Mouse (Mus musculus): ENCODE measurements around the gene Syt1.

Gene Syt1

DNA sequence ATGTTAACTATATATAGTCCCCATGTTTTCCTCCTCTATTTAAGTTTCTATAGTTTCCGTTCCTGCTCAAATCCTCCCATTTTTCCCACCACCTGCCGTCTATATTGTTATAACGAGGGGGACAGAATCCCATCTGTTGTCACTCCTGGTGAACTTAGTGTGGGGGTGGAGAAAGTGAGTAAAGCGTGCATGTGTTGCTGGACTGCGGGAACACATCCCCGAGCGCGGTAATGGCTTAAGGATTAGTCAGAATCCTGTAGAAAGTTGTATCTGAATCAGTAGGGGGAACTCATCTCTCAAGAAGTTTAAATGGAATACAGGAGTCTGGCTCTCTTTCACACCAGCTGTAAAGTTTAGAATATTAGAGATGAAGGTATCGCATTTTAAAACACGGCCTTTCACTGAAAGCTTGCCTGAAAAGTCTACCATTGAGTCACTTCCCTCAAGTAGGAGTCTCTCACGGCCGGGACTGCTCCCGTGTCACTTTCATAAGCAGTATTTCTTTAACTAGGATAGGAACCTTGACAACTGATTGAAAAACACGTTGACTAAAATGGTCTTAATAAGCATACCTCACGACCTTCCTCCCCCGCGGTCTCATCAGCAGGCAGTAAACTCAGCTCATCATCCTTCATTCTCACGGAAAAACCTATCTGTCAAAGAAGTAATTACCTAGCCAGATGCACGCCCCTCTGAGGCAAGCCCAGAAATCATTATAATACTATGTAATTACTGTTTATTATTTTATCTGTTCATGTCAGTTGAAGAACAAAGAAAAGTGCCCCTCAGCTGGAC lies 451.8 kb downstream of the Syt1 start:
- TF ChIP-seq GATA4 (IDR thresholded peaks at IDR 0.05; ENCODE audit: insufficient replicate concordance, low read length) = no peak

DNA sequence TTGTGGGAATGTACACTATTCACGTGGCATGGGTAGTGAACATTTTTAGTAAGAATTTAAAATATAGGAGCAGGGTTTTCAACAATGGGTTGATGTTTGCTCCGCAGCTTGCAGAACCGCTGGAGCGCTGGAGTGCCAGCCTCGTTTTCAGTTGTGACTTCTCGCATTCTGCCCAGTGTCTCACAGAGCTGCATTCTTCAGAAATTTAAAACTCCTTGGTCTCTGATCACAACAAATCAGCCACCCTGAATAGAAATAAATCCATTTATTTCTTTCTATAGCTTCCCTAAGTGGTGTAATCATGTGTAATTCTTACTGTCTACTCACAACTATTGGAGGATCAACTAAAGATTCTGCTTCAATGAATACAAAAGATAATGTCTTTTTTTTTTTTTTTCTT lies 458.2 kb downstream of the Syt1 start:
- TF ChIP-seq GATA4 (IDR thresholded peaks at IDR 0.05; ENCODE audit: insufficient replicate concordance, low read length) = no peak

DNA sequence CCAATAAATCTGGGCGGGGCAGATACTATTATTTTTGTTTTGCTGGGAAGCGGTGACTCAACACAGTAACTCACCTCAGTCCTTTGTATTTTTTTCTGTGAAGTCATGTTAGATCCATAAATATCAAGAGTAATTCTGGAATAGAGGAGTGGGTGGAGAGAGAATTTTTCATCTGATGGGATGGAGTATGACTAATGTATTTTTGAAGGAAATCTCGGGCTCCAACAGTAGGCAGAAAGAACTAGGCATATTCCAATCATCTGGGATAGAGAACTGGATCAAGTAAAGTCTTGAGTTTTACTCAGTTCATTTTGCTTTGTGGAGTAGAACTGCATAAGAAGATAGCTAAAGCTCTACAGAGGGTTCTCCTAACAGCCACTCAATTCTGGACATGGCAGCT lies 465.1 kb downstream of the Syt1 start:
- no peak for TF ChIP-seq GATA4 (IDR thresholded peaks at IDR 0.05; ENCODE audit: insufficient replicate concordance, low read length)

DNA sequence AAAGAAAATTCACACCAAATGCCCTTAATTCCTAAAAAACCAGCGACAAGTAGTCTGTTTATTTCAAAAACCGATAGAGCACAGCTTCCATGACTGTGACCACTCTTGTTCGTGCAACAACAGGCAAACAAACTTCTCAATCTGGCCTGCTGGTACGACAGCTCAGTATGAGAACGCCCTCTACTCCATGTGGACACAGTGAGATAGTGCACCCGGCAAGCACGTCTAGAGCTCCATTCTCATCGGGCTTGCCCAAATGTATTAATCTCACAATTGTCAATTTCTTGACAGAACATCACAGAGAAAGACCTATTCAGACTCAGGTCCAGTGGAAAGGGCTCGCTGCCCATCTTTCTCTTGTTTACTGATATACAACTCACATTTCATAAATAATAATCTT lies 469.2 kb downstream of the Syt1 start:
- no peak for TF ChIP-seq GATA4 (IDR thresholded peaks at IDR 0.05; ENCODE audit: insufficient replicate concordance, low read length)

DNA sequence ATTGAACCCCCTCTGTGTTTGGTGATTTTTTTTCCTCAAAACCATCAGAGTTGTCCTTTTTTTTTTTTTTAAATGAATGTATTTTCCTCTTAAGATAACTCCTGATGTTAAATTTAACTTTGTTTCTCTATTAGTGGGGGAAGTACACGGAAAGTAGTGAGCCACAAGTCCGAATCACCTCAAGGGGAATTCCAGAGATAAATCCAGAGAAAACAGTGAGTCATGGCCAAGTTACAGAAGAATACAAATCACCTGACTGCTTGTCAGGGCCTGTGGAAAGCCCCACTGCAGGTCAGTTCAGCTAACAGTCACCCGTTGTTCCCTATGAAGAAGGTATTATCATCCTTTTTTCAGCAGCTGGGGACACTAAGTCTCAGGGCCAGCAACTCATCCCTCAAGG lies 472.2 kb downstream of the Syt1 start:
- no peak for TF ChIP-seq GATA4 (IDR thresholded peaks at IDR 0.05; ENCODE audit: insufficient replicate concordance, low read length)

DNA sequence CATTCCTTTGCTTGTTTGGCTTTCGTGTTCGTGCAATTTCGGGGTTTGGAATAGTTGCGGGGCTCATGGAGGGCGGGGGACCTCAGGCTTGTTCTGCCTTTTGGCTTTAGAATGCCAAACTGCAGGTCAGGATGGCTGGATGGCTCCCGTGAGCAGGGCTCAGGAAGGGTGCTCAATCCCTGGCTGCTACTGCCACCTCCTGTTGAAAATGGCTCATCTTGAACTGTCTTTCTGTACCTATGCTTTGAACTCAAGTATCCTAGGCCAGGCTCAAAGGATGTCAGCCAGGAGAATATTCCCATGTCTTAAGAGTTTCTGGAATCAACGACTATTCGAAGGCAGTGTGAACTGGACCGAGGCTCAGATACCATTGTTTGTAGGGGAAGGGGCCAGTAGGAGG lies 473.1 kb downstream of the Syt1 start:
- no peak for TF ChIP-seq GATA4 (IDR thresholded peaks at IDR 0.05; ENCODE audit: insufficient replicate concordance, low read length)

DNA sequence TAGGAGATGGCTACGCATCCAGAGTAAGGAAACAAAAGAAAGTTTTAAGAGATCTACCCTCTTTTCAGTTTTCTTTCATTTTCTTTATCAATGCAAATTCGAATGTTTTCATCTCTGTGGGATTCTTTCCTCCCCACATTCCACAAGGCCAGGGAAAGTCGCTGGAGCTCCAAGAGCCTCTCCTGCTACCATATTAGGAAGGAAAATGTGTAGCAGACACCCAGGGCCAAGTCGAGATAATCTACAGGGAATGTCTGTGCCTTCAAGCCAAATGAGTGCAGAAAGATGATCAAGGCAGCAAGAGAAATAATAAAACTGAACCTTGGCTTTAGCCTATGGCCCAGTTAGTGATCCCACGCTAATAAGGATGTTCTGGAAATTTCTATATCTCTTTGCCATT lies 474.9 kb downstream of the Syt1 start:
- no peak for TF ChIP-seq GATA4 (IDR thresholded peaks at IDR 0.05; ENCODE audit: insufficient replicate concordance, low read length)

DNA sequence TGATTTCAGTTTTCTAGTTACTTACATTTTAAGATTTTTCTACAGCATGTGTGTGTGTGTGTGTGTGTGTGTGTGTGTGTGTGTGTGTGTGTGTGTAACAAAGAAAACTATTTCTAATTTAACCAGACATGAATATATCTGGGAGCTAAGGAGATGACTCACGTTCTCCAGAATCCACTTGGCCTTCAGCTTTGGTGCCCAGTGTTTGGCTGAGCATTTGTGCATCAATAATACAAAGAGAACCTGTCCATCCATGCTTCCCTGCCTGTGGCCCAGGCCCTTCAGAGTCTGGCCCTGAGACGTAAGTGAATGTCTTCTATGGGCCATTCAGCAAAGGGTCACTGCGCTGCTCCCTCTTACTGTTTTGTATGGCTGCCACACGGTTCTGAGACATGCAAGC lies 476.7 kb downstream of the Syt1 start:
- TF ChIP-seq GATA4 (IDR thresholded peaks at IDR 0.05; ENCODE audit: insufficient replicate concordance, low read length) = no peak

DNA sequence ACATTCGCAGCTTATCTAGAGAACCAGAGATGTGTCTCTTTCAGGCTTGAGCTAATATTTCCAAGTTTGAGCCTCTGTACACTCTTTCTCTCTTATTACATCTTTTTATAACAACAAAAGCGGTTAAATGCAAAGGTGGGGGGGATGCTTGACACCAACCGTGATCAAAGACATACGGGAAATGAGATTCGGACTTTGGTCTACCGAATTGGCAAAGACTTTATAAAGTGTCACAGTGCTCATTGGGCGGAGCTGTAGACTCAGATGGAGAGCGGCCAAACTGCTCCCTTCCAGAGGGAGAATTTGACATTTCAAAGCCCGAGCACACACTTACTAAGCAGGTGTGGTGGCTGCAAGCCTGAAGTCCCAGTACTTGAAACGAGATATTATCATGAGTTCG lies 477.9 kb downstream of the Syt1 start:
- no peak for TF ChIP-seq GATA4 (IDR thresholded peaks at IDR 0.05; ENCODE audit: insufficient replicate concordance, low read length)

DNA sequence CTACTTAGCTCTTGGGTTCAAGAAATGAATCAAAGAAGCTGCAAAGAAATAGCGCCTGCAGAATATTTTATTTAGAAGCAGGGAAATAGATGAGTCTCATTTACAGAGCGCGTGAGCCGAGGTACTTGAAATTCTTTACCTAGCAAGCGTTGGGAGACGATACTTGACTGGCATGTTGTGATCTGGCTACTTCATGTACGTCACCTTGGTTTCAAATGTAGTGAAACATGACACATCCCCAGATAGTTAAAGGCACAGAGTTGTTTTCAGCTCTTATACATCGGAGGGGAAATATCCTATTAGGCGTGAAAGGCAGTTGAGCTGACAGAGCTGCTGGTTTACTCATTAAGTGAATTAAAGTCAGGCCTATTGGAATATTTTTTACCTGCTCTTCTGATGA lies 478.5 kb downstream of the Syt1 start:
- TF ChIP-seq GATA4 (IDR thresholded peaks at IDR 0.05; ENCODE audit: insufficient replicate concordance, low read length) = no peak

DNA sequence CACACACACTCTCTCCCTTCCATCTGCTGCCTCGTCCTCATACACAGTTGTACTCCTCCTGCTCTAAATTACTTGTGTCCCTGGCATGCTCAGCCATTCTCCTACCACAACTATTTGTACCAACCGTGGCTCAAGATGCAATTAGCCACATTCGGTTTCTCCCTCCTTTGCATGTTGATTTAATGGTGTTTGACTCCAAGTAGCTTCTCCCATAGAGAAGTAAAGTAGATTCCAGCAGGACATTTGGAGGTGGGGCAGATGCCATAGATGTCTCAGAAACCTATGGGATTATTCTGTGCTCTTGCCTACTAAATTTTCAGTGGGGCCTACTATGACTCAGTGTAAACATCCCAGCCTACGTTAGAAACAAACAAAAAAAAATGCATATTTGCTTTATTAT lies 479.1 kb downstream of the Syt1 start:
- TF ChIP-seq GATA4 (IDR thresholded peaks at IDR 0.05; ENCODE audit: insufficient replicate concordance, low read length) = no peak

DNA sequence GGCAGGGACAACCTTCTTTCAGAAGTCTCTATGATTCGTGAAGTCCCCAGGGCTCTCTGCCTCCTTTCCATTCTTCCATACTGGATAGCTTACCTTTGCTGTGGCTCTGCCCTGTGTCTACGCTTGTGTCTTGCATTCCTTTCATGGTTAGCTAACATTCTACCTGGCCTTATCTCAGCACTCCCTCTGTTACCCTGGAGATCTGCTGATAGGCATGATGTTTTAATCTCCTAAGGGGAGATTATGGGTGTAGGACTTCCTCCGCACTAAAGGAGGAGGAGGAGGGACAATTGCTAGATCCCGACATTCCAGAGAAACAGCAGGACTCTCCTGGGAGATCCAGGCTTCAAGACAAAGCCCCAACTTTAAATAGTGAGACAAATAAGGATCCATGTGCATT lies 479.7 kb downstream of the Syt1 start:
- TF ChIP-seq GATA4 (IDR thresholded peaks at IDR 0.05; ENCODE audit: insufficient replicate concordance, low read length) = no peak

DNA sequence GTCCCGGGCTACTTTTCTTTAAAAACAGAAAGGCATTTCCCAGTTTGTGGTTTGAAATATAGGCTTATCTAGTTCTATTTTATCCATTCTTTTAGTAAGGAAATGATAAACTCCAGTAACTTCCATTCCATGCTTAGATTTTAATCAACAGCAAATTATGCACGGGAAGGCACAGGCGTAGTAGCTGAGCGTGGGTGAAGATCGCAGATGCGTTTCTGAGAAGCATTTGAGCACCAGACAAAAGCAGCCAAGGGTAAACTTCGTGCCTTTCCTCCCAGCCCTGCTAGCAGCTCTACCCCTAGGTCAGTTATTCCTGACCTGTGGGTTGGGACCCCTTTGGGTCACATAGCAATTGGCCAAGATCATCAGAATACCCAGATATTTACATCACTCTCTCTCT lies 482.4 kb downstream of the Syt1 start:
- no peak for TF ChIP-seq GATA4 (IDR thresholded peaks at IDR 0.05; ENCODE audit: insufficient replicate concordance, low read length)

DNA sequence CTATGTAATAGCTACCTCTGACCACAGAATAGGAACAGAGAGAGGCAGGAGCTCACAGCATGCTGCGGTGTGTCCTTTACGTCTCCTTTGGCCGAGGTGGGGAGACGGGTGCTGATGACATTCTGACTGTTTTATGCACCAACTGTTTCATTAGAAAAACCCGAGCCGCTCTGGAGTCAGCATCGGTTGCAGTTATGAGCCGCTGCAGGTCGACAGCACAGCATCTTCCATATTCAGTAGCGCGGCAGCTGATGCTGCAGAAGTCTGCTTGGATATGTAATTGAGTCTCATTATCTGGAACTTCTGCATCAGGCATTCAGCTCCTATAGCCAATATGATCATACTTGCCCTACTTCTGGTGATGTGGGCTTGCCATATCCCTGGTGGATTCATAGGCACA lies 485.3 kb downstream of the Syt1 start:
- TF ChIP-seq GATA4 (IDR thresholded peaks at IDR 0.05; ENCODE audit: insufficient replicate concordance, low read length) = no peak

DNA sequence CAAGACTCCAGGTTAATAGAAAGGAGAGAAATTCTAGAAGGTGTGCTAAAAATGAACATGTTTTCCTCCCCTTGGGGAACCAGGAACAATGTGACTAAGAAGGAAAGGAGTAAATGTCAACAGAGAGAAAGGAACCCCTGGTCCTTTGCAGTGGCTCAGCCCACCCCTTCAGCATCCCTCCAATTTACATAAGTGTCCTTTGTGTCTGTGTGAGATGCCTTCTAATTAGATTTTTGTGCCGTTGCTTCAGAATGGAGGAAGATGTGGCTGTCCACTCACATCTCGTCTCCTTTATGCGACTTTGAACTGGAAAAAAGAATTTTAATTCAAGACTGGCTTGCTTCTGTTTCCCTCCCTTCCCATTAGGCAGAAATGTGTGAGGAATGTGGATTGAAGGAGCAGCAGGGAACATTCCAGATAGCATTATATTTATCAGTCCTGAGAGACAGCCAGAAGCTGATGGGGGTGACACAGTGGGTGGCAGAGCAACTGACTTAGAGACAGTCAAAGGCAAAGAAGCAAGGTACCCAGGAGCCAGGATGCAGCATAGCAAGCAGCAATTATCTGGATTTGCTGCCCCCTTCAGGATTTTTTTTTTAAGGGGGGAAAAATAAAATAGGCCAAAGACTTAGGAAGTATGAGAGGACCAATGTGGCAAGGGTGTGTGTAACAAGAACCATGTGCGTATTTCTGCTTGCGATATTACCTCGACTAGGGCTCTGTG lies 486.3 kb downstream of the Syt1 start:
- TF ChIP-seq GATA4 (IDR thresholded peaks at IDR 0.05; ENCODE audit: insufficient replicate concordance, low read length) = no peak

DNA sequence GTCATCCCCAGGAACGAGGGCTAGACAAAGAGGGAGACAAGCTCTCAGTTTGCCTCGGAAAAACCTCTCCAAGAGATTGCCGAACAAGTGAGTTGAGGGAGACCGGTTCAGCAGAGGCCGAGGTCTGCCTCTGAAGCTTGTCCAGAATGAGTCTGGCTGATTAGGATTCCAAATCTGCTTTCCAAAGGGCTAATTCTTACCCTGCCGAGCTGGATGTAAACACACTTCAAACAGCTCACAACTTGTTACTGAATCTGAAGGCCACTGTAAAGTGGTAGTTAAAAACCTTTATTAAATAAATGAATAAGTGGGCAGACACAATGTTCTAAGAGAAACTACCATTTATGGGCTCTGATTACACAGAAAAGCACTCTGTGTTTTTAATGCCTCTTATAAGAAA lies 491.6 kb downstream of the Syt1 start:
- no peak for TF ChIP-seq GATA4 (IDR thresholded peaks at IDR 0.05; ENCODE audit: insufficient replicate concordance, low read length)

DNA sequence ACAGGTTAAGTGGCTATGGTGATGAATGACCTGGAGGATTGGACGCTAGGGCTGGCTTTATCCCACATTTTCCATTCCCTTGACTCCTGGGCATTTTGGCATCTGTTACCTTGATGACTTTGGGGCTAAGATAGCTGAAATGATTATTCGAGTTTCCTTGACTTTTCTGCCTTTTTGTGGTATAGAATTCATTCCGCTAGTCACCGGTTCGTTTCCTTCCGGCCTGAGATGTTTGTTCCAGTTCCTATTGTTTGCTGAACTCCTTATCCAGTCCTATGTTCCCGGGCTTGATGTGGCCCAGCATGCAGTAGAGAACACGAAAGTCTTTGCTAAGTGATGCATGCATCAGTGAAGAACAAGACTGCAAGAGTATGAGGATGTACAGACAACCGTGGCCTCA lies 493.7 kb downstream of the Syt1 start:
- no peak for TF ChIP-seq GATA4 (IDR thresholded peaks at IDR 0.05; ENCODE audit: insufficient replicate concordance, low read length)
